Mouse (Mus musculus) embryonic facial prominence, embryonic 15.5 days (tissue): ENCODE results near the gene Zer1. TPM values are rescaled to one million over a fixed set of nuclear protein-coding genes. Genes with fewer than 3 reads are reported as not detected.
"Not testable (repeated sequence)": the region's sequence is repeated elsewhere in the genome, so short reads cannot be mapped to it uniquely, and the experiment has no call there.

Experiments
- ATAC-seq: fragments of 200-750 bp; cut with Nextera tagmentation; 2 replicates; pipeline ENCODE4 v1.8.0; 2017; ENCODE audit warnings: low read depth, moderate TSS enrichment; ENCODE audit not compliant: insufficient number of reproducible peaks, low FRiP score, low TSS enrichment
- H3K27ac ChIP-seq: fragments of 300-500 bp; sonication (generic); replicated peaks from 2 replicates; pipeline ENCODE4 v1.5.1; 2015; ENCODE audit warnings: mild to moderate bottlenecking, inconsistent platforms
- H3K27me3 ChIP-seq: fragments of 300-500 bp; sonication (generic); 2 replicates; pipeline ENCODE4 v1.6.1; 2015; ENCODE audit warnings: inconsistent platforms
- H3K36me3 ChIP-seq: fragments of 300-500 bp; sonication (generic); 2 replicates; pipeline ENCODE4 v1.6.1; 2015; ENCODE audit warnings: mild to moderate bottlenecking, inconsistent platforms
- H3K4me1 ChIP-seq: fragments of 300-500 bp; sonication (generic); 2 replicates; pipeline ENCODE4 v1.6.1; 2015; ENCODE audit warnings: inconsistent platforms
- H3K4me2 ChIP-seq: fragments of 300-500 bp; sonication (generic); replicated peaks from 2 replicates; pipeline ENCODE4 v1.6.1; 2015; ENCODE audit warnings: mild to moderate bottlenecking, inconsistent platforms
- H3K4me3 ChIP-seq: fragments of 300-500 bp; sonication (generic); replicated peaks from 2 replicates; pipeline ENCODE4 v1.5.1; 2015; ENCODE audit warnings: mild to moderate bottlenecking, inconsistent platforms
- H3K9ac ChIP-seq: fragments of 300-500 bp; sonication (generic); 2 replicates; pipeline ENCODE4 v1.6.1; 2015; ENCODE audit warnings: inconsistent platforms
- H3K9me3 ChIP-seq: fragments of 300-500 bp; sonication (generic); replicated peaks from 2 replicates; pipeline ENCODE4 v1.6.1; 2016; ENCODE audit warnings: inconsistent platforms
- WGBS: fragments of 180-500 bp; shearing (Covaris S2); methylation state at CpG from one replicate; pipeline ENCODE4 v1.1.7; 2015; 5-methylcytosine and 5-hydroxymethylcytosine counted together
- polyA plus RNA-seq: library from polyadenylated mRNA; unstranded; fragments of >200 nt; fragmentation: Nextera tagmentation; extraction: Ambion mirVana; gene quantifications from 2 replicates; pipeline ENCODE4 v1.2.1, GENCODE M21; 2015

Gene Zer1
- polyA plus RNA-seq, 1 experiment from 2014 or later: 10.1 TPM

DNA sequence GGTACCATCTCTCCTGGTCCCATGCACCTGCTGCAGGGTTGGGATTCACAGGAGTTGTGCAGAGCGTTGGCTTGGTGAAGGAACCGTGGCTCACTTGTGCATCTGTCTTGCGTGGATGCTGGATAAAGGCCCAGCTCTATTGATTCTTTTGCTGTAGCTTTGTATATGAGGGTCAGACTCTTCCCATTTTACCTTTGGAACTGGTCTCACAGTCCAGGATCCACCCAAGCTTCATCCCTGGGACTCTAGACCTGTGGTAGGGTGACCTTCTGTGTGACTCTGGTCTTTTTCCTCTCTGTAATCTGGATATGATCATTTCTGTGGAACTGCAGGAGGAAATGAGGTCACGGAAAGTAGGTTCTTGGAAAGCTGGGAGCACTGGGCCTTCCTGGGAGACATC lies 20.1 kb upstream of the Zer1 start:
- H3K27me3 ChIP-seq: no peaks in the 10 kb centered on the region
- no peak for ATAC-seq
- H3K4me3 ChIP-seq: no peak overlapping the region
- H3K4me1 ChIP-seq: no peaks in the 10 kb centered on the region
- H3K27ac ChIP-seq: no peak overlapping the region
- no peaks in the 10 kb centered on the region for H3K9me3 ChIP-seq
- H3K36me3 ChIP-seq: peaks cover 88% of the 10 kb centered on the region
- H3K4me2 ChIP-seq: no peak overlapping the region
- no peak overlapping the region for H3K9ac ChIP-seq
- WGBS: 95% methylated on average over 4 of the region's 4 CpGs

- not testable (repeated sequence) for H3K9me3 ChIP-seq, H3K4me3 ChIP-seq, H3K27me3 ChIP-seq, H3K9ac ChIP-seq, H3K27ac ChIP-seq, ATAC-seq, H3K4me2 ChIP-seq
- 96% methylated on average over 4 of the region's 4 CpGs for WGBS
- H3K4me1 ChIP-seq: peaks cover 11% of the 10 kb centered on the region
- H3K36me3 ChIP-seq: peaks cover 86% of the 10 kb centered on the region
Measured at GRCm38 (mm10) chr2:30140021-30140420, 15.6 kb upstream of the Zer1 start.

DNA sequence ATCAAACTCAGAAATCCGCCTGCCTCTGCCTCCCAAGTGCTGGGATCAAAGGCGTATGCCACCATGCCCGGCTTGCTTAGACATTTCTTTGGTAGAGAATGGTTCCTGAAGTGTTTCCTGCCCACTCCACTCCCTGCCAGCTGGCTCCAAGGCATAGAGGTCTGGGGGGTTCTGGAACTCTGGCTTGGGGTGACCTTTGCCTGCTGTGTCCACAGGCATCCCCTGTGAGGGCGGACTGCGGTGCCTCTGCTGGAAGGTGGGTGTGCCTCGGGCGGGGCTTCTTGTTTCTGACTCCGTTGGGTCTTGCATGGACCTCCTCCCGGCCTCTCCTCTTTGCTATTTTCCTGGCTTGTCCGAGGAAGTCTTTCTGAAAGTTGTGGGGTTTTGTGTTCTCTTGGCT lies 12.1 kb upstream of the Zer1 start:
- H3K27ac ChIP-seq: no peak overlapping the region
- H3K4me1 ChIP-seq: peaks cover 29% of the 10 kb centered on the region
- no peak overlapping the region for H3K9ac ChIP-seq
- no peak for ATAC-seq
- 84% methylated on average over 10 of the region's 10 CpGs for WGBS
- no peak overlapping the region for H3K4me3 ChIP-seq
- no peaks in the 10 kb centered on the region for H3K27me3 ChIP-seq
- no peak overlapping the region for H3K4me2 ChIP-seq
- H3K9me3 ChIP-seq: no peaks in the 10 kb centered on the region
- peaks cover 51% of the 10 kb centered on the region for H3K36me3 ChIP-seq

DNA sequence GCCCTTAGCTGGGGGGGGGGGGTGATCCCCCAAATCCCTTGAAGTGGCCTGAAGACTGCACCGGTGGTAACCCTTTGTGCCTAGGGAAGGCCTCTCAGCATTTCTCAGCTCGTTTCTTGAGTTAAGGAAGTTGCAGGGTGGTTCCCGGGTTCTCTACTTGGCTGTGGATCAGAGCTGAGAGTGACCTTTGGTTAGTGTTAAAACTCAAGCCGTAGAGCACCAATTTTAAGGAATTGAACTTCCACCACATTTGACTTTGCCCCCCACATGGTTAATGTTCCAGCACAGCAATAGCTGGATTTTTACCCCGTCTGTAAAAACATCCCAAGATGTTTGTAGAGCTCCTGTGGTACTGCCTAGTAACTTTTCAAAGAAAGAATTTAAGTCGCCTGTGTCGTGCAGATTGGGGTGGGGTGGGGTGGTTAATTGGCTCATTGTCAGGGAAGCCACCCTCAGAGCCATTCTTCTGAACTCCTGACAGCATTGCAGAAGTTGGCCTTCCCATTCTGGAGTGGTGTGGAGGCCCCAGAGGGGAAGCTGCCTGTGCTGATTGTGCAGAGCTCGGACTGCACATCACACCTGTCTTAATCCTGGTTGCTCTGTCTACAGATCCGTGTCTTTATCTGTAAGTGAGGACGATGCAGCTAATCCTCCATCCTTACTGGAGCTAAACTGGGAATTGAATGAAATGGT lies 10.7 kb upstream of the Zer1 start:
- H3K27me3 ChIP-seq: no peaks in the 10 kb centered on the region
- peak overlapping the region; percentile 63; the same call in 1 of the 2 replicates for H3K9ac ChIP-seq
- peaks cover 37% of the 10 kb centered on the region for H3K36me3 ChIP-seq
- WGBS: 54% methylated on average over 10 of the region's 10 CpGs
- H3K27ac ChIP-seq: peak overlapping the region; percentile 88; the same call in 1 of the 2 replicates
- no peaks in the 10 kb centered on the region for H3K9me3 ChIP-seq
- ATAC-seq: no peak
- H3K4me3 ChIP-seq: peak overlapping the region; percentile 97
- H3K4me1 ChIP-seq: peaks cover 29% of the 10 kb centered on the region
- H3K4me2 ChIP-seq: peak overlapping the region; percentile 85

- Histone ChIP-seq H3K4me3 (peak overlapping the region; percentile 97), H3K4me2 (peak overlapping the region; percentile 85), H3K9me3 (no peaks in the 10 kb centered on the region), H3K36me3 (peaks cover 36% of the 10 kb centered on the region), H3K27me3 (no peaks in the 10 kb centered on the region), H3K4me1 (peaks cover 29% of the 10 kb centered on the region), H3K9ac (peak overlapping the region; percentile 63), H3K27ac (peak overlapping the region; percentile 88)
- ATAC-seq: no peak
- 15% methylated on average over 6 of the region's 6 CpGs for WGBS
Measured at GRCm38 (mm10) chr2:30134378-30134711, 10.0 kb upstream of the Zer1 start.

GRCm38 (mm10) chr2:30133613-30134377 lies 9.4 kb upstream of the Zer1 start, which contains the start of gene Tbc1d13:
Gene Tbc1d13, plus strand, starts transcription at chr2:30133746.
- peak; percentile 94 for ATAC-seq
- peak within 1 kb of the TSS; percentile 97 for H3K4me3 ChIP-seq
- no peaks in the 10 kb centered on the region for H3K9me3 ChIP-seq
- no peaks in the 10 kb centered on the region for H3K27me3 ChIP-seq
- peak within 1 kb of the TSS; percentile 63 for H3K9ac ChIP-seq
- WGBS: under 1% methylated on average over 46 of the region's 46 CpGs
- H3K27ac ChIP-seq: peak within 1 kb of the TSS; percentile 88
- H3K36me3 ChIP-seq: peaks cover 33% of the 10 kb centered on the region
- H3K4me2 ChIP-seq: peak within 1 kb of the TSS; percentile 85
- peaks cover 29% of the 10 kb centered on the region for H3K4me1 ChIP-seq

- Histone ChIP-seq H3K9me3 (no peaks in the 10 kb centered on the region), H3K4me3 (peak overlapping the region; percentile 97), H3K27ac (peak overlapping the region; percentile 88), H3K36me3 (peaks cover 26% of the 10 kb centered on the region), H3K27me3 (no peaks in the 10 kb centered on the region), H3K4me1 (peaks cover 29% of the 10 kb centered on the region), H3K9ac (peak overlapping the region; percentile 35), H3K4me2 (peak overlapping the region; percentile 85)
- ATAC-seq: no peak
- WGBS: 8% methylated on average over 16 of the region's 16 CpGs
Measured at GRCm38 (mm10) chr2:30132801-30133612, 8.6 kb upstream of the Zer1 start.

DNA sequence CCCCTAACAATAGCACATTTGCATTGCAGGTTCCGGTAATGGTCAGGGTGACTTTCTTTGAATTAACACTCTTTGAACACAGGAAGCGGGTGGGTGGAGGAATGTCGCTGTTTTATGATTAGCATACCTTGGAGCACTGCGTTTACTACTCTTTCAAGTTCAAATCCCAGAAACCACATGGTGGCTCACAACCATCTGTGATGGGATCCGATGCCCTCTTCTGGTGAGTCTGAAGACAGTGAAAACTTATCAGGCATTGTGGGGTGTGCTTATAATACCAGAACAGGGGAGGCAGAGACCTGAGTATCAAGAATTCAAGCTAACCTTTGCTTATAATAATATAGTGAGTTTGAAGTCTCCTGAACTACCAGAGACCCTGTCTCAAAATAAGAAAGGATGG lies 6.9 kb upstream of the Zer1 start:
- peaks cover 25% of the 10 kb centered on the region for H3K4me1 ChIP-seq
- WGBS: 49% methylated on average over 5 of the region's 5 CpGs
- H3K27ac ChIP-seq, H3K9ac ChIP-seq, H3K9me3 ChIP-seq, H3K27me3 ChIP-seq, H3K4me2 ChIP-seq, H3K36me3 ChIP-seq, H3K4me3 ChIP-seq, ATAC-seq: not testable (repeated sequence)

DNA sequence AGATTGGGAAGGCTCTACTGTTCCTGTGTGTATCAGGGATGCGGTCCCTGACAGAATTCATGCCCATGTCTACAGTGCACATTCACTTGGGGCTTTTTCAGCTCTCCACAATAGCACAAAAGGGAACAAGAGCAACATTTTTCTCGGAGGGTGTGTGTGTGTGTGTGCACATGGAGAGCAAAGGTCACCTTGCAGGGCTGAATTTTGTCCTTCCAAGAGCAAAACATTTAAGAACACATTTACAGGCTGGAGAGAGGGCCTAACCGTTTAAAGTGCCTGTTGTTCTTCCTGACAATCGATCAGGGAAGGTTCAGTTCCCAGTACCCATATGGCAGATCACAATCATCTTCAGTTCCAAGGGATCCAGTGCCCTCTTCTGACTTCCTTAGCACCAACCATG lies 5.8 kb upstream of the Zer1 start:
- Histone ChIP-seq H3K36me3 (no peaks in the 10 kb centered on the region), H3K27ac (no peak overlapping the region), H3K4me2 (no peak overlapping the region), H3K27me3 (no peaks in the 10 kb centered on the region), H3K4me1 (peaks cover 21% of the 10 kb centered on the region), H3K9ac (no peak overlapping the region), H3K4me3 (no peak overlapping the region), H3K9me3 (no peaks in the 10 kb centered on the region)
- WGBS: 84% methylated on average over 4 of the region's 4 CpGs
- ATAC-seq: no peak

DNA sequence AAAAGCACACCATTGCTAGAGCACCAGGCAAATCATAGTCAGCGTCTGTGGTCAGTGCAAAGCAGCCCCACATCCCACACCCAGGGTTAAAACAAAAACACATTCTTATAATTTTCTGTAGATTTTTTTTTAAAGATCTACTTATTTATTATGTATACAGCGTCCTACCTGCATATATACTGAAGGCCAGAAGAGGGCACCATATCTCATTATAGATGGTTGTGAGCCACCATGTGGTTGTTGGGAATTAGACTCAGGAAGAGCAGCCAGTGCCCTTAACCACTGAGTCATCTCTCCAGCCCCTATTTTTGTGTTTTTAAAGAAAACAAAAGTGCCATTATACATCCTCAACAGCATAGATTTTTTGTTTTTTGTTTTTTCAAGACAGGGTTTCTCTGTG lies 4.4 kb upstream of the Zer1 start:
- Histone ChIP-seq H3K9ac (no peak overlapping the region), H3K27ac (no peak overlapping the region), H3K4me3 (no peak overlapping the region), H3K27me3 (no peaks in the 10 kb centered on the region), H3K4me2 (no peak overlapping the region), H3K9me3 (no peaks in the 10 kb centered on the region), H3K4me1 (peaks cover 17% of the 10 kb centered on the region), H3K36me3 (no peaks in the 10 kb centered on the region)
- no peak for ATAC-seq
- 23% methylated on average over 2 of the region's 2 CpGs for WGBS
